Mouse (Mus musculus) cerebellum, adult 2 months (tissue): ENCODE data around the gene Cd9.

Experiments
- CTCF ChIP-seq: fragments of 200-500 bp; IDR thresholded peaks from 2 replicates; pipeline ENCODE4 v1.5.1; 2011; ENCODE audit warnings: low read depth, mild to moderate bottlenecking, control low read depth, low read length, moderate library complexity, borderline replicate concordance; ENCODE audit not compliant: insufficient read depth
- POLR2A ChIP-seq: fragments of 200-500 bp; IDR thresholded peaks from 2 replicates; pipeline ENCODE4 v1.6.1; 2011; ENCODE audit warnings: low read length, control low read depth, borderline replicate concordance; ENCODE audit not compliant: insufficient read depth

DNA sequence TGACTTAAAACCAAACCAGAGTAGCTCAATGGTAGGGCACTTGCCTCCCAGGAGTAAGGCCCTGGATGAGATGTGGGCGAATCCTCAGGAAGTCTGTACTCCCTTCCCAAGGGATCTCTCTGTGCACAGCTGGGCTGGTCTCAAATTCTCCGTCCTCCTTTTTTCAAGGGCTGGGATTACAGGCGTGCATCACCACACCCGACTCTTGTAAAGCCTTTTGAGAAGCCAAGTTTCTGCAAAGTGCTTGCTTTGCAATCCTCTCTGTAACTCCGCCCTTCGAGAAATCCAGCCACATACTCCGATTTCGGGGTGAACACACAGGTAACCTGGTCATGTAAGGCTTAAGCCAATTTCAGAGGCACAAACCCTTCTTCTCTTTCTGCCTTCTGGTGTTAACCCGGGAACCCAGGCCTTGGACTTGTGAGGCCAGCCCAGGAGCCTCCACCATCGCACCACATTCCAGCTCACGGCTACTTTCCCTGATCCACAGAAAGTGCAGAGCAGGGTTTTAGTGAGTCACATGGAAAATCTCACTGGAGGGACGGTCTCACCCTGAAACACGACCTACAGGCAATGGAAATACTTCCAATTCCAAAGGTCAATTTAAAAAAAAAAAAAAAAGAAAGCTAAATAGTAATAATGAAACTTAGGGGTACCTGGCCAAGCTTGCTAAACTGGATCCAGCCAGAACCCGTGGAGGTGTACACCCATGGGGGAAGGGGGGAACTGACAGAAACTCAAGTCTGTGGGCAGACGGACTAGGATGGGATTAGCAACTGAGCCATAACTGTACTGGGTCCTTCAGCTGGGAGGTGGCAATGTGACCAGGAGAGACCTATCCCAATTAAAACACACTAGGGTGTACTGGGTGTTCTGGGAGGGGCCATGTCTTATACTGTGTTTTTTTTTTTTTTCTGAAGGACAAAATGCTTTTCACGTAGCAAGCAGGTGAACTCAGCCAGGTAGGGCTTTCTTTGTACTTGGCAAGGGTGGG, 16.2 kb downstream of the Cd9 start:
- no peak for TF ChIP-seq CTCF
- TF ChIP-seq POLR2A, result no peak
